Mouse (Mus musculus): ENCODE data around the gene Actg2.

DNA sequence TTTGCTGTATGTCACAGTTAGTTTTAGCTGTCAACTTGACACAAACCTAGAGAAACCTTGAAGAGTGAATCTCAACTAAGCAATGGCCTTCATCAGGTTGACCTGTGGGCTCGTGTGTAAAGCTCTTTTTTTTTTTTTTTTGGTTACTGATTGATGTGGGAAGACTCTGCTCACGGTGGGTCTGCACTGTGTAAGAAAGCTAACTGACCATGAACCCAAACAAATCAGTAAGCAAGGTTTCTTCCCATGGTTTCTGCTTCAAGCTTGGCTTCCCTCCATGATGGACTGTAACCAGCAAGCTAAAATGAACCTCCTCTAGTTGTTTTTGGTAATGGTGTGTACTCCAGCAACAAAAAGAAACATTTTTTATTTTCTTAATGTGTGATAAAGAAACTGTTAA is 56.9 kb downstream of the Actg2 start:
- TF ChIP-seq CTCF (IDR thresholded peaks at IDR 0.05; ENCODE audit: low read depth) (no peak), EP300 (IDR thresholded peaks at IDR 0.05; ENCODE audit: low read depth) (no peak)

All from liver, embryonic 14.5 days (tissue).